Mouse (Mus musculus) telencephalon, adult 2 months (tissue): ENCODE measurements at regions not wholly inside any gene's neighbourhood (a gene's known extent, or its start where the extent isn't known, plus 50 kb on each side); places are given as distances from the start of the nearest gene placed in this dataset.

Source experiments
- DNase-seq: peaks from one replicate; pipeline ENCODE4 v3.0.0-alpha.2; 2011; ENCODE audit warnings: low read depth, low spot score

DNA sequence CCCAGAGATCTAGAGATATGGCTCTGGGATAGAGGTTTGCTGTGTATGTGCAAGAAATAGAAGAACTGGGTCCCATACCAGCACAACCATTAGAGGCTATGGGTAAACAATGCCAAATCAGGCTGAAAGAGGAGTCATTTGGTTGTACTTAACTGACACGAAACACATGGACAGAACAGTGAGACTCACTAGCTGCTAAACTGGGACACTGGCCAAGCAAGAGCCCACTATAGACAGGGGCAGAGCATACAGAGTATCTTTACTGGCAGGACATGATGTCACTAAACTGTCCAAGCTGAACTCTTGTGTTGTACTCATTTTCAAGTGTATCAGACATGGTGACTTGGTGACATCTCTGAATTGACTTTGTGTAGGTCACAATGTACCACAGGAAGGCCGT, 371.3 kb upstream of the Dynlrb2 start:
- DNase-seq: no peak

DNA sequence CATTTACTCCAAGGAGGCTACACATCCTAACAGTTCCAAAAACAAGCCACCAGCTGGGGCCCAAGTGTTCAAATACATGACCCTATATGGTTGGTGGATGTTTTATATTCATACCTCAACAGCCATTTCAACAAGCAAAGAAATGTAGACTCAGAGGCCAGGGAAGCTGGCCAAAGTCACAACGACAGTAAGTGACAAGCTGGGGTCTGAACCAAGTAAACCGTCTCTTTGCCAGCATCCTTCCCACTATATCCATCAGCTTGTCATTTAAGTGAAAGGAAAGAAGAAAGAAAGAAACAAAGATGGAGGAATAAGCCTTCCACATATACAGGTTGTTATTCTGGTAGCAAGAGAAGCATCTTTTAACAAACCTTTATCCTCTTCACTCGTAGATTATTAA, 371.7 kb upstream of the Dynlrb2 start:
- DNase-seq: no peak

DNA sequence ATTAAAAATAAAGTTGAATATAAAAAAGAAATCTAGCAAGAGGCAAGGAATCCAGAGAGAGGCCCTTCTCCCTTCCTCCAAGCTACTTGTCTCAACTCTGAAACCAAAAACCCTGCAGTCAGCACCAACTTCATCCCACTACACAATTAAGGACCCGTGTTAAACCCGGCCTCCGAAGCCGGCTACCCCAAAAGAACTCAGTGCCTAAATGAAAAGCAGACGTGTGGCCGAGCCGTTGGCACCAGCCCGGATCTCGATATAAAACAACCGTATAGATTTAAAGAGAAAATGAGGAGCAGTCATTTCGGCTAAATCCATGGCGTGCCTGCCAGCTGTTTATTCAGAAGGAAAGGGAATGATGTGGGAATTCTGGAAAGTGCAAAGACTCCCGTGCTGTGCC, 384.7 kb upstream of the Dynlrb2 start:
- DNase-seq: no peak

DNA sequence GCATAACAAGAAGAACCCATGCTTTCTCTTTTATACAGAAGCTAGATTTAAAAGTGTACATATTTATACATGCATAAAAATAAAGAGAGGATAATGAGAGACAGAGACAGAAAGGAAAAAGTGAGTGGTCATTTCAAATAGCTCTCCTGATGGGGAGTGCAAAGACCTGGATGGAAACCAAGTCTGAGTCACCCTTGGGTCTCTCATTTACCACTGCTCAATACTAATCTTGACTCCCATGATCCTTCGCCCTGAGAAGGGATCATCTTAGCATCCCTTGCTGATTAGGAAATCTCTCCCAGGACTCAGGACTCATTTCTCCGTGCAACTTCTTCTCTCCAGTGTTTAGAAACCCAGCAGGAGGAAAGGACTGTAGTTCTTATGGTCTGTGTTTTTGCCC, 386.9 kb upstream of the Dynlrb2 start:
- no peak for DNase-seq

DNA sequence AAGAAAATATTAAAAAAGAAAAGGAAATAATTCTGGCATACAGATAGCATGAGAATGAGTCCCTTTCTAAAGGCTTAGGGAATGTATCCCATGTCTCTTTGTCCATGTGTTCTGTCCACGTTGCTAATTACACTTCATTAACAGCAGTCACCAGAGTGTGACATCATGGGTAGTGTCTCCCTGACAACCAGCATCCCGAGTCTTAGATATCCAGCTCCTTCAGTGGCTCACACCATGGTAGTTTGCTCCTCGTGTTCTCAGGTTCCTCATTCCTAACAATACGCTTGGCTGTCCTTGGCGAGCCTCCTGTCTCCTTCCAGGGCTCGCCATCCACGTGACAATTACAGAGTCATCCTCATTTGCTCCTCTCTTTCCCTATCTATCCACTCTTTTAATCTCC, 388.1 kb upstream of the Dynlrb2 start:
- DNase-seq: no peak

DNA sequence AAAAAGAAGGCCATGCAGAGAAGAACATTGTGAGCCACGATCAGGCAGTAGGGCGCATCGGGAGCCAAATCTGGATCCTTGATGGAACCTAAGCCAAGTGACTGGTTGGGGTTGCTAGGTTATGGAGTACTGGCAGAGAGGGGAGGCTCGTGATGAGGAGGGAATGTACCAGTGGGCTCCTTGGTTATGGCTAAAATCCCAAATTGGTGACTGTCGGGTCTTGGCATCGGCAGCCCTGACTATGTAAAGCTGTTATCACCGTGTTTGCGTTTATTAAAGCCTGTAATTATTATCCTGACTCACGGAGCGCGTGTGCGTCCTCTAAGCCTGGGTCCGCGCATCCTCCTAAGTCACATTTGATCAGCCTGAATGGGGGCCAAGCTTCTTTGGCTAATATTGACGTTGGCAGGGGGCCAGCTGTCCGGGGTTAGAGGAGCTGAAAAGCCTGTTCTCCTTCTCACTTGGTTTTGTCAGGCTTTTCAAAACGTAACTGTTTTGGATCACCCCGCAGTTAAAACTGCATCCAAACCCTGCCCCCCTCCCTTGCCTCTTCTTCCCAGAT, 388.9 kb upstream of the Dynlrb2 start:
- no peak for DNase-seq

DNA sequence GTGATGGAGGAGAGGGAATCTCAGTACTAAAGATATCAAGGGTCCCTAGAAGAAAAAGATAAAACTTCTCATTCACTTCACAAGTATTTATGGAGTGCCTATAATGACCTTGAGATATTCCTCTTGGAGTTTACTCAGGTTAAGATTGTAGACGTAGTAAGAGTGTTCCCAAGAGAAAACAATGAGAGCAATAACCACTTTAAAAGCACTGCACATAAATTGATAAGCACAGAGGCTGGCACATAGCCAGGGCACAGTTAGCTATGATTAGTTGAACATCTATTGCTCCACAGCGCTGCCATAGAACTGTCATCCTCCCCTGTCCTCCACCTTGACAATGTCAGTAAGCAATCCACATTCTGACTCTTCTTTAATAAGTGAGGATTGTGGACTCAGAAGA, 389.8 kb upstream of the Dynlrb2 start:
- no peak for DNase-seq

DNA sequence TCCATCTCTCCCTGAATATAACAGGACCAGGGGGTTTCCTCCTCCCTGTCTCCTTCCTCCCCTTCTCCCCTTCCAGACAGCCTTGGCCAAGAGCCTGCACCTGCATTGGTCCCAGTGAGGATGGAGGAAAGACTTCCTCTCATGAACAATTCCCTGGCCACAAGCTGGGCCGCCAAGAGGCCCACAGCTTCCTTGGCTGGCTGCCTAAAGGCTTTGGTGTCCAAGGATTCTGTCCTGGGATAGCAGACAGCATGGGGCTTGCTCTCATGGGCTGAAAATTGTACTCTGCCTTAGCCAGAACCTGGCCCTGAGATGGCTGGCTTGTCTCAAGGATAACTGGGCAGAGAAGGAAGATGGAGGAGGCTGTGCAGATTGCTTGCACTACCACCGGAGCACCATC, 390.3 kb upstream of the Dynlrb2 start:
- no peak for DNase-seq

DNA sequence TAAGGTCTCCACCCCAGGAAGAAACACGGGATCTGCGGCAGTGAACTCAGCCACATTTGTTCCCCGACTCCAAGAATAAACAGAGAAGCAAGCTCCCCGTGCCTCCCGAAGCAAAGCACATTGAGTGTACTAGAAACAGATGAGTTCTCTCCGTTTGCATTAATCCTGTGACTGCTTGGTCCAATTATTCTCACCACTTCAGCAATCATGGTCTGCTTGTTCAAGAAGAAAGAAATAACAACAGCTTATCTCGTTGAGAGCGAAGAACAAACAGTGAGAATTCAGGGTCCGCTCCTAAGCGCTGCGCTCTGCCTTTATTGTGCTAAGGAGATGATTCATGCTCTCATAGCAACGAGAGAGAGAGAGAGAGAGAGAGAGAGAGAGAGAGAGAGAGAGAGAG, 393.6 kb upstream of the Dynlrb2 start:
- peak; percentile 23 for DNase-seq

DNA sequence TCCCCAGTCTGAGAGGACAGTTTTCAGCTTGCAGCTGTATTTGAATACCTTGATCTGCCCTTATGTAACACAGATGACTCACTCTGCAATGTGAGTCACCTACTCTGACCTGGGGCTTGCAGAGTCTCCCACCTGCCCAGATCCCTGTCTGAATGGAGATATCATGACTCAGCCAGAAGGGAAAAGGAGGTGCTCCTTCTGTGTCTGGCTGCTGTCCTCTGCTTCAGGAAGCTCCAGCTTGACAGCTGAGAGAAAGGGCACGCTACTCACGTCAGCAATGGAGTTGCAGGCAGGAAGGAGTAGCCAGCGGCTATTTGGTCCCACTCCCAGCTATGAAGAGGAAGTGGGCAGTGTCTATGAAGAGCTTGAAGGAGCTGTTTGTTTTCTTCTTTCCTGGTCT, 389.1 kb upstream of the Maf start:
- no peak for DNase-seq

DNA sequence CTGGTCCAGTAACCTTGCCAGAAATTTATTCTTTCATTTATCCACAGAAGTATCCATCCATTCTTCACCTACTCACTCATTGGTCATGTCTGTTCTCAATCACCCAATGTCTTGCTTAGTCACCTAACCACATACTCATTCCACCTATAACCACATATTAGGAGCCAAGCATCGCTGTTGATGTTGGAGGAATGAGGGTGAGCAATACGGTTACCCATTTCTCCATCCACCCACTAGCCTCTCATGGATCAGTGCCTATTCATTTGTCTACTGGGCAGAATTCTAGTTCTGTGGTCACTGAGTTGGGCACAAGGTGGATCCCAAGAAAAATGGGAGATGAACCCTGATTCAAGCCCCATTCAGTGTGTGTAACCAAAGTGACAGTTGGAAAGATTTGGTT, 375.6 kb upstream of the Maf start:
- DNase-seq: no peak

DNA sequence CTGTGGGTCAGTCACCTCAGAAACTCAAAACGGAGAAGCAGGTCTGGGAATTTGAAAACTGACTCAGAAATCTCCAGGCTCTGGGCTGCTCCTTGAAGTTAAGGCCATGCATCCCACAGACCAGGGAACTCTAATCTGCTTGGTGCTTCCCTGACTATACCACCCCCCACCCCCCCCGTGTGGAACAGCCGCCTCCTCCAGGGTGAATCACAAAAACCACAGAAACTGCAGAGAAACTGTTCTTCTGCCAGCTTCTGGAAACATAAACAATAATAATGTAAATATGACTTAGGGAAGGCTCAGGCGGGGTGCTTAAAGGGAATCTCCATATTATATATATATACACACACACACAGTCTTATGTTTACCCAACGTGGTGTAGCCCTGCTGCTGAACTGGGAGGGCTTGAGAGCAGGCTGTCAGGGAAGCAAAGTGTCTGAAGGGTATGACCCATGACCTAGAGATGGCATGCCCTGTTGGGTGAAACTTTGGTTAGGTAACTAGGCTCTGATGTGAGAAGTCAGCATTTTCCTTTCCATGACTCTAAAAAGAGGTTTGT, 371.3 kb upstream of the Maf start:
- DNase-seq: no peak

DNA sequence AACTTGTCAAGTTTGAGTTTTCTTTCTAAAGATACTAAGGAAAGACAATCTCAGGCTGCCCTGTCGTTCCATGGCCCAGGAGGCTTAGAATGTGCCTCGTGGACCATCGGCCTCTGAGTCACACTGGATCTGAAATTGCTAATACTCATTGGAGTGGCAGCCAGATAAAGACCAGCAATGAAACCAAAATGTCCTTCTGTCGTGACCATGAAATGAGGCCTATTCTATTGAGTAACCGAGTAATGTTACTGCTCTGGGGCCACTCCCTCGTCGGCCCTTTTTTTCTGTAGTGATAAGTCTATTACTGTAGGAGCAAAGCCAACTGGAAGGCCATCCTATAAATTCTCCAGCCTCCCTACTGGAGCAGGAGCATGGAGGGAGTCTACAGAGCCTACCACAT, 363.9 kb upstream of the Maf start:
- DNase-seq: no peak

DNA sequence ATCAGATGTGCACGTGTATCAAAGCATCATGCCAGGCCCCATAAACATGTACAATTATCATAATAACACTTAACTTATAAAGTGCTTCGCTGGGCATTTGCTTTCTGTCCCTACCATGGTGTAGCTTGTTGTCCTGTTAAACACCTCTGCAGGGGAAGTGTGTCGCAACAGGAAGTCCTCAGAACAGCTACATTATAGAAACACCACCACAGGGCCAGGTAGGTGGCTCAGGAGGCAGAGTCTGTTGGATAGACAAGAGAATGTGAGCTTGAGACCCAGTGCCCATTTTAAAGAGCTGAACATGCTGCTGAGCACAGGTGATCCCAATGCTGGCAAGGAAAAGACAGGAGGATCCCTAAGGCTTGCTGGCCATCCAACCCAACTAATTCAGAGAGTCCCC, 361.9 kb upstream of the Maf start:
- no peak for DNase-seq

DNA sequence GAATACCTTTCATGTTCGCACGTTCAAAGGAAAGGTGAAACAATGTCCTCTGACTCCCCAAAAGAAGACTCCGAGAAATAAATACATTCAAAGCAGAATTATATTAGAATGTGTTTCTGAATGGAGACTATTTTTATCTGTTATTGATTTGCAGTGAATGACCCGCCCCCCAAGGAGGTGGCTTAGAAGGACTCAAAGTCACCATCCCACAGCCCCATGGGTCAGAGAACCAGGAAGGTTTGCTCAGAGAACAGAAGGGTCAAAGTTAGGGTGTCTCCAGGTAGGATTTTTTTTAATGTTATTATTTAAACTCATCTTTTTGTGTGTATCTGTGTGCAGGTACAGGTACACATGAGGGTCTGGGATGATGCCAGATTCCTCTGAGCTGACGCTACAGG, 360.4 kb upstream of the Maf start:
- no peak for DNase-seq

DNA sequence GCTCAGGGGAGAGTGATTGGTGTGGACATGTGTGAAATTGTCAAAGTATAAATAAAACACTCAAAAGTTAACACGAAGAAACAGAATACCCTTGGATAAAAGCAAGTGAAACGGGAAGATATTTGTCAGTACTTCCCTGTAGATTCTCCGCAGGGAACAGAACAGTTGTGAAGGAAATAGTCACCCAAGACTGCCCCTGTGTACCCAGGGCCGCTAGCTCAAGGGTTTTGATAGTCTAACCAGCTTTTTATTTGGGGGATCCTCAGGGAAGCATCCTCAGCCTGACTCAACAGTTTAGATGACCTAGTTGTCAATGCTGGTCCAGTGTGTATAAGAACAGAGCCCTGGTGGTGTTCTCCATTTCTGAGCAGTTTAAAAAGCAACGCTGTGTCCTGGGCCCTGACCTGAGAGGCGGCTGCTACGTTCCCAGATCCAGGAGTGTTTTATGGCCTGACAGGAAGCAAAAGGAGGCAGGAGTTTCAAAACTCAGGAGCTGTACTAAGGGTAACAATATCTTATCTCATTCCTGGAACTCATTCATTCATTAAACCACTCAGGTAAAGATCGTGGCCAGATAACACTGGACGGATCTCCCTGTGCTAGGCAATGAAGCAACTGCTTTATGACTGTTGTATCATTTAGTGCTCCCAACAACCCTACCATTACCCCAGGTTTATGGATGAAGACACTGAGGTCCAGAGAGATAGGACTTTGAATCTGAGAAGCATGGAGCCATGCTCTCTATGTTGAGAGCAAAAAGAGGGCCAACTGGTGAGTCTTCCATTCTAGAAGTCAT, 359.8 kb upstream of the Maf start:
- DNase-seq: no peak

DNA sequence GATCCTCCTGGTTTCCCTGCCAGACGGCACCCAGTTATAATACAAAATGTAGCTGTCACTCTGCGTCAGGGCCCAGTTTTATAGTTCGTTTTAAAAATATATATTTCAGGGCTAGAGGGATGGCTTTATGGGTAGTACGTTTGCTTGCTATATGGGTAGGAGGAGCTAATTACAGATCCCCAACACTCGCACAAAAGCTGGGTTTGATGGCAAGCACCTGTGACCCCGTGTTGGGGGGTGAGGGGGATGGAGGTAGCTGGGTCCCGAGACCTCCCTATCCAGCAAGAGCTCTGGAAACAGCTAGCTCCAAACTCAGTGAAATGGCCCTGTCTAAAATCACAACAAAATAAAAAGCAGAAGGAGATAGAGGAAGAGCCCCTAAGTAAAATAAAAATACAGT, 358.3 kb upstream of the Maf start:
- DNase-seq: no peak

DNA sequence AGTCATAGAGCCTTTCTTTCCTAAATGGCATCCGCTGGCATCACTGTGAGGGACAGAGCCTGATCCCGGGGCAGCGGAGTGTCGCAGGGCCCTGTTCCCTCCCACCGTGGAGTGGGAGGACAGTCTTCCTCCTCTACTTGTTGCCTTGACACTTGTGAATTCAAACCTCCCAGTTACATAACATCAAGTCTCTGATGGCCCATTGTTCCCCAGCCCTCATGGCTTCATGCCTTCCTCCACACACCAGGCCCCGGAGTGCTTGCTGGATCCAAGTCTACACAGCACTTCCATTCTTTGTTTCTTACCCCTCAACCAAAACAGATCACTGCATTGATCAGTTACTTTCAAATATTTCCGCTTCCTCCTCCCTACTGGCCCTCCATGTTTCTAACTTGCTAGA, 357.7 kb upstream of the Maf start:
- DNase-seq: peak; percentile 18

DNA sequence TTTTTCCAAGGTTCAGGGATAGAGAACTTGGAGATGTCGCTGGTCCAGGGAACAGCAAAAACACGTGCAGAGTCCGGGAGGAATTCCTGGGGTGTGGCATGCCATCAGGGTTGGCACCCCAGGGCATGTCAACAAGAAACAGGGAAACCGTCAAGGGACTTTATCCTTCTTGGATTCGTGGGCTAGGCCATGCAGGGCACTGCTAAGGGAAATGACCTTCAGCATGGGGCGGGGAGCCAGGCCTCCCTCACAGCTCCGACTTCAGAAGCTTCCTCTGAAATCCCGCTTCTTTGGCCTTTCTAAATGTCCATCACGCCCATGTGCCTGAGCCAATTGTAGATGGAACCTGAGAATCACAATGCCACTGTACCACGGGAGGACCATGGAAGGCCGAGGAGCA, 357.0 kb upstream of the Maf start:
- DNase-seq: no peak

DNA sequence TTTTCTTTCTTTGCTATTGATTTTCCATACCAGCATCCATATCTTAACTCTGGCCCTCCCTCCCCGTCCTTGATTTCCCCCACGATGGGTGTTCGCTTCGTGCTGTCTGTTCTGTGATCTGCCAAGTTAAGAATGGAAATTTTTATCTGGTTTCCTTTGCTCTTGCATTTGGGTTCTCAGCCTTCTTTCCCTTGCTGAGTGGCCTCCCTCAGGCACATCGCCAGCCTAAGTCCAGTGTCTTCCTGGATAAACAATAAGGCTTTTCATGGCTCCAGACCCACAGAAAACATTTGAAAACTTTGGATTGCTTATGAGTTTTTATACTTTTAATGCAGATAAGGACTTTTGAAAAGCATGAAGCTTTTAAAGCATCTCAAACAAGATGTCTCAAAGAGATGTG, 355.9 kb upstream of the Maf start:
- DNase-seq: no peak

DNA sequence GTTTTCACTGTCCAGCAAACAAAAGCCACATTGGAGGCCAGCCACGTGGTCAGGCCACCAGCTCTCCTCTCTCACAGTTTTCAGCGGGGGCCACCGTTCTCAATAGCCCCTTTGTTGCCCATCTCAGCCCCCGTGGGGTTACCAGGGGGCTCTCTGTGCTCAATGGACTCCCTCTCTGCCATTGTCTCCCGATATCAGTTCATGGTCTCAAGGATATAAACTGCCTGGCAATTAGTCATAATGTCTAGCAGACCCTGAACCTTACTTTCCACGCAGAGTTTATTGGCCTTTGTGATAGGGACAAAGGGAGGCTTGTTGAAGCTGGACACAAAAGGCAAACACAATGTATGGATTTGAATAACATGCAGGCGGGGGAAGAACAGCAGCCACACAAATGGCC, 345.9 kb upstream of the Maf start:
- peak; percentile 34 for DNase-seq

DNA sequence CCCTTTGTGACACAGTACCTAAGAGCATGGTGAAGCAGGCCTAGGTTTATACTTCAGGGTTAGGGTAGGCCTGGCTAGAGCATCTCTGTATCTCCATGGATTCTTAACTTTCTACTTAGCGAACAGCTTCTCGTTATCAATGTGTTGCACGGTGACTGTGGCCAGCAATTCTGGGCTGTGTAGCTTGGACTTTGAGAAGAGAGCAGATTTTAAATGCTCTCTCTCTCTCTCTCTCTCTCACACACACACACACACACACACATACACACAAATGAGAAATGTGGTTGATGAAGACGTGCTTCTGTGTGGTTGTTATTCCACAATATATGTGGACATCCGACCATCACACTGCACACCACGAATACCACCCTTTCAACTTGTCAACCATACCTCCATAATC, 345.4 kb upstream of the Maf start:
- no peak for DNase-seq

DNA sequence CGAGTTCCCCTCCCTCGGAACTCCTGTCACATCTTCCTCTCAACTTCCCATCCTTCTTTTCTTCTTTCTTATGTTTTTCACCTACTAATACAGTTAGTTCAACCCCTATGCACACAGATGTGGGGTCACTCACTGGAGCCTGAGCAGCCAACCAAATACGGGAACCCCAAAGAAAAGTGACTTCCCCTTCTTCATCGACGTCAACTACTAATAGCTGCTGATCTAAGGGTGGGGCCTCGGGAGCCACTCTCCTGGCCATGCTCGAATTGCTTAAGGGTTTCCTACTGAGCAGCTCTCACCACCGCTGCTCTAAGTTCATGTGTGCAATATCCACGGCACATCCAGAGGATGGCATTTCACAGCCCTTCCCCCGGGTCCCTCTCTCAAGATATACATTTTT, 340.9 kb upstream of the Maf start:
- DNase-seq: no peak

DNA sequence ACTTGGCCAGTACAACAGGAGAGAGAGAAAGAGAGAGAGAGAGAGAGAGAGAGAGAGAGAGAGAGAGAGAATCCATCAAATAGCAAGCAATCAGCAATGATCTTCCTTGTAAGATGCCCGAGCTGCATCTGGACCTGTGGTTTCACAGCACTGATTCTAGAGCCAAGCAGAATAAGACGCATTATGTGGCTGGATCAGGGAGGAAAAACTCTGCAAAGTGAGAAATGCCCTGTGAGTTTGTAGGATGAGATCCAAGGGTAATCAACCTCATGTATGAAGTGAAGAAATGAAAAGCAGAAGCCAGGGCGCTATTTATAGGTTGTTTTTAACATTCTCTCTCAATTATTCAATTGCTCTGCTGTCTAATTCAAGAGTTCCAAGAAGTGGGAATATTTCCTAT, 339.3 kb upstream of the Maf start:
- DNase-seq: no peak
